ENCODE assay signal across 8 mouse cellular contexts in the genomic region with DNA sequence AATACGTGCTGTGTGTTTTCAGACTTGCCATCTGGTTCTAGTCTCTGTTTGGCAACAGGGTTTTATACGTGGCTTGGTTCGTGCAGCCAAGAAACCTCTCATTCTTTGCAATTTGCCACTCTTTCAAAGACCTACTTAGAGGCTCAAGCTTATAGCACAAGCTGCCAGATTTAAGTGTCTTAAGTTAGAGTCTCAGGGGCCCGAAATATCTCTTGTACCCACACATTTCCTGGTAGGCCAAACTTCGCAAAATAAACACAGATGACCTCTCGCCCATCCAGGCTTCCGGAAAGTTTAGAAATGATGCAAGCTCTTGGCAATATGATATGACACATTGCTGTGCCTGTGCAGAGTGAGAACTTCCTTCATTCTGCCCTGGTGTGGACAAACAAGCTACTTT. TPM values are rescaled to one million over a fixed set of nuclear protein-coding genes. Genes with fewer than 3 reads are reported as not detected.
DNase-seq lines count a peak whose midpoint lies in the region; ATAC-seq and TF ChIP-seq lines count a peak whose summit lies in the region.

No protein-coding gene starts in this region.

- no peaks in the 10 kb centered on the region for H3K27me3 ChIP-seq in hindbrain, embryonic 16.5 days (replicated peaks; ENCODE audit: control insufficient read depth, insufficient read depth, low read length)
- H3K27me3 ChIP-seq in hindbrain, postnatal 0 days (ENCODE audit: insufficient read depth, low read length): no peaks in the 10 kb centered on the region
- no peaks in the 10 kb centered on the region for H3K27me3 ChIP-seq in limb, embryonic 14.5 days (ENCODE audit: control insufficient read depth, insufficient read depth, low read length)
- no peaks in the 10 kb centered on the region for H3K27me3 ChIP-seq in stomach, embryonic 16.5 days (ENCODE audit: control insufficient read depth, insufficient read depth, low read length)

- 73% methylated on average over 7 of the region's 7 CpGs for WGBS in hindbrain, embryonic 16.5 days
- WGBS in hindbrain, postnatal 0 days: 61% methylated on average over 7 of the region's 7 CpGs
- WGBS in limb, embryonic 14.5 days: 50% methylated on average over 7 of the region's 7 CpGs
- whole genome bisulfite sequencing in stomach, embryonic 16.5 days: 45% methylated on average over 7 of the region's 7 CpGs

- no peak overlapping the region for H3K9ac ChIP-seq in hindbrain, embryonic 16.5 days (ENCODE audit: low read depth, low read length)
- no peak overlapping the region for H3K9ac ChIP-seq in hindbrain, postnatal 0 days (replicated peaks; ENCODE audit: low read length)
- no peak overlapping the region for H3K9ac ChIP-seq in limb, embryonic 14.5 days (ENCODE audit: low read depth, low read length, severe bottlenecking)
- no peak overlapping the region for H3K9ac ChIP-seq in stomach, embryonic 16.5 days (ENCODE audit: low read length)

- no peaks in the 10 kb centered on the region for H3K36me3 ChIP-seq in hindbrain, embryonic 16.5 days (ENCODE audit: control insufficient read depth, insufficient read depth, low read length)
- no peaks in the 10 kb centered on the region for H3K36me3 ChIP-seq in hindbrain, postnatal 0 days (ENCODE audit: insufficient read depth, low read length)
- H3K36me3 ChIP-seq in limb, embryonic 14.5 days (ENCODE audit: control insufficient read depth, insufficient read depth, low read length): no peaks in the 10 kb centered on the region
- H3K36me3 ChIP-seq in stomach, embryonic 16.5 days (ENCODE audit: control insufficient read depth, insufficient read depth, low read length): no peaks in the 10 kb centered on the region

- no peak overlapping the region for H3K4me3 ChIP-seq in hindbrain, embryonic 16.5 days (ENCODE audit: low read length)
- H3K4me3 ChIP-seq in hindbrain, postnatal 0 days (ENCODE audit: low read length): no peak overlapping the region
- H3K4me3 ChIP-seq in limb, embryonic 14.5 days (replicated peaks; ENCODE audit: low read length): no peak overlapping the region
- no peak overlapping the region for H3K4me3 ChIP-seq in stomach, embryonic 16.5 days (replicated peaks; ENCODE audit: low read length)

- TF ChIP-seq POLR2A in limb, embryonic 14.5 days (IDR thresholded peaks at IDR 0.05; ENCODE audit: borderline replicate concordance, extremely low read depth, insufficient read depth, insufficient read length): no peak

- no peak overlapping the region for H3K4me2 ChIP-seq in hindbrain, embryonic 16.5 days (ENCODE audit: low read length)
- H3K4me2 ChIP-seq in hindbrain, postnatal 0 days (ENCODE audit: low read depth, low read length): no peak overlapping the region
- no peak overlapping the region for H3K4me2 ChIP-seq in limb, embryonic 14.5 days (replicated peaks; ENCODE audit: low read depth, low read length, severe bottlenecking)
- H3K4me2 ChIP-seq in stomach, embryonic 16.5 days (ENCODE audit: low read depth, low read length): no peak overlapping the region

- 0 out of 2 replicates have a peak, but pooled peaks have one; percentile 40 for ATAC-seq in hindbrain, embryonic 16.5 days
- ATAC-seq in hindbrain, postnatal 0 days: no peak
- no peak for ATAC-seq in limb, embryonic 14.5 days (ENCODE audit: low FRiP score, low read depth)
- peak; percentile 21; the same call in 1 of the 2 replicates for ATAC-seq in stomach, embryonic 16.5 days (ENCODE audit: insufficient read depth, low FRiP score)
- ATAC-seq in erythroblast, adult 5-6 weeks (replicated peaks; ENCODE audit: low FRiP score, poor library complexity, severe bottlenecking): no peak

- H3K9me3 ChIP-seq in hindbrain, embryonic 16.5 days (ENCODE audit: control insufficient read depth, low read length): peaks cover 2% of the 10 kb centered on the region; the same call in 1 of the 2 replicates
- no peaks in the 10 kb centered on the region for H3K9me3 ChIP-seq in hindbrain, postnatal 0 days (ENCODE audit: low read length)
- no peaks in the 10 kb centered on the region for H3K9me3 ChIP-seq in limb, embryonic 14.5 days (ENCODE audit: control insufficient read depth, low read length)
- H3K9me3 ChIP-seq in stomach, embryonic 16.5 days (replicated peaks; ENCODE audit: control insufficient read depth, low read length): no peaks in the 10 kb centered on the region

- H3K27ac ChIP-seq in hindbrain, embryonic 16.5 days (ENCODE audit: low read depth, low read length): no peak overlapping the region
- H3K27ac ChIP-seq in hindbrain, postnatal 0 days: no peak overlapping the region
- H3K27ac ChIP-seq in limb, embryonic 14.5 days (replicated peaks; ENCODE audit: low read depth, low read length): no peak overlapping the region
- H3K27ac ChIP-seq in stomach, embryonic 16.5 days (ENCODE audit: low read length): peak overlapping the region; percentile 68

- H3K4me1 ChIP-seq in hindbrain, embryonic 16.5 days (ENCODE audit: control insufficient read depth, insufficient read depth, low read depth, low read length): no peaks in the 10 kb centered on the region; the same call in 1 of the 2 replicates
- no peaks in the 10 kb centered on the region for H3K4me1 ChIP-seq in hindbrain, postnatal 0 days (ENCODE audit: insufficient read depth, low read length)
- no peaks in the 10 kb centered on the region; the same call in 1 of the 2 replicates for H3K4me1 ChIP-seq in limb, embryonic 14.5 days (ENCODE audit: control insufficient read depth, insufficient read depth, low read length)
- H3K4me1 ChIP-seq in stomach, embryonic 16.5 days (ENCODE audit: control insufficient read depth, insufficient read depth, low read length): peaks cover 8% of the 10 kb centered on the region

- no peak for TF ChIP-seq CTCF in hindbrain, postnatal 0 days (IDR thresholded peaks at IDR 0.05; ENCODE audit: low read depth)

- no peak for DNase-seq in hindbrain, postnatal 0 days (ENCODE audit: low spot score)
- peak; percentile 97 for DNase-seq in adipocyte (ENCODE audit: low spot score)
- peak; percentile 37 for DNase-seq in fat pad, adult 2 months (ENCODE audit: extremely low read depth, low read depth, low spot score)
- peak; percentile 21 for DNase-seq in limb, embryonic 14.5 days (ENCODE audit: low spot score)
- no peak for DNase-seq in thymus, postnatal 4 days

RNA-seq across cellular contexts. Expression of gene Fndc3b, which starts 54.8 kb away (rescaled TPM):
- 7.5 and 9.4 TPM in 2 replicates for polyA plus RNA-seq in hindbrain, embryonic 16.5 days (2015; fragmentation: Nextera tagmentation; extraction: Ambion mirVana)
- total RNA-seq in hindbrain, postnatal 0 days (2014; rRNA removed): 14.0 and 16.0 TPM in 2 replicates
- polyA plus RNA-seq in hindbrain, postnatal 0 days (2015; fragmentation: Nextera tagmentation; extraction: Ambion mirVana): 4.6 and 5.4 TPM in 2 replicates
- polyA plus RNA-seq in limb, embryonic 14.5 days (2012; rRNA removed): 39.6 and 44.8 TPM in 2 replicates
- polyA plus RNA-seq in limb, embryonic 14.5 days (2014; fragmentation: Nextera tagmentation; extraction: Ambion mirVana): 41.3 and 41.6 TPM in 2 replicates
- 27.7 and 28.6 TPM in 2 replicates for polyA plus RNA-seq in stomach, embryonic 16.5 days (2015; fragmentation: Nextera tagmentation; extraction: Ambion mirVana)
- total RNA-seq in erythroblast, adult 5-6 weeks (2015; ENCODE audit: low replicate concordance): 6.7 and 7.7 TPM in 2 replicates
- 1.3 and 1.5 TPM in 2 replicates for total RNA-seq in erythroblast, adult 5-6 weeks (2017; ENCODE audit: low replicate concordance)

Comparison
In these comparisons a context has a peak if more than half of its experiments do, and no peak if none do; other contexts are left out.
1. ATAC-seq: peak in hindbrain, embryonic 16.5 days (single experiment) and stomach, embryonic 16.5 days (single experiment); none in hindbrain, postnatal 0 days (single experiment), limb, embryonic 14.5 days (single experiment) and erythroblast, adult 5-6 weeks (single experiment).
2. DNase-seq: peak in adipocyte (single experiment), fat pad, adult 2 months (single experiment) and limb, embryonic 14.5 days (single experiment); none in hindbrain, postnatal 0 days (single experiment) and thymus, postnatal 4 days (single experiment).